Mouse (Mus musculus) stomach, postnatal 0 days (tissue): ENCODE data around the gene Padi6.

Source experiments
- CTCF ChIP-seq: IDR thresholded peaks from 2 replicates; pipeline ENCODE4 v1.5.1; 2016; ENCODE audit warnings: antibody characterized with exemption, low read depth, mild to moderate bottlenecking, moderate library complexity
- EP300 ChIP-seq: optimal IDR thresholded peaks from 2 replicates; pipeline ENCODE3; 2016; ENCODE audit warnings: antibody characterized with exemption

DNA sequence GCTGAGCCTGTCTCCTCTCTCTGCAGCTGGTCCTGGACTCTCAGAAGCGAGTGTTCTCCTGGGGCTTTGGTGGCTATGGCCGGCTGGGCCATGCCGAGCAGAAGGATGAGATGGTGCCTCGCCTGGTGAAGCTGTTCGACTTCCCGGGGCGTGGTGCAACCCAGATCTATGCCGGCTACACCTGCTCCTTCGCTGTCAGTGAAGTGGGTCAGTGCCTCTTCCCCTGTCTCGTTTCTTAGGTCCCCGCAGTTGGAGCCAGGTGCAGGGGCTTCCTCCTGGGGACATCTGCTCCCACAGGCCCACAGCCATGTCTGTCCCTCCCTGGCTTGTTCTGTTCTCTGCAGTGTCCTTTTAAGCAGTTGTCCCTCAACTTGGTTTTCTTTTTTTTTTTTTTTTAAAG is 25.4 kb downstream of the Padi6 start:
- TF ChIP-seq CTCF, result no peak
- no peak for TF ChIP-seq EP300
